Mouse (Mus musculus): ENCODE data around the gene Eapp. TPM values are rescaled to one million over a fixed set of nuclear protein-coding genes. Genes with fewer than 3 reads are reported as not detected.

Eapp gene
- polyA plus RNA-seq, 1 experiment: 57.8 TPM

- TF ChIP-seq FLI1 (IDR thresholded peaks at IDR 0.05; ENCODE audit: low read length) (no peak), GATA1 (IDR thresholded peaks at IDR 0.05; ENCODE audit: borderline replicate concordance, low read length) (no peak)
Observed at GRCm38 (mm10) chr12:54637033-54637432, 58.7 kb downstream of the Eapp start.

GRCm38 (mm10) chr12:54632141-54632540 is 63.6 kb downstream of the Eapp start:
- Histone ChIP-seq H3K9me3 (peaks cover 6% of the 10 kb centered on the region; the same call in 1 of the 2 replicates), H3K36me3 (replicated peaks; ENCODE audit: low read length) (no peaks in the 10 kb centered on the region), H3K4me3 (replicated peaks) (no peak overlapping the region), H3K27me3 (replicated peaks) (no peaks in the 10 kb centered on the region), H3K4me1 (no peaks in the 10 kb centered on the region)
- no peak for TF ChIP-seq GATA1 (IDR thresholded peaks at IDR 0.05; ENCODE audit: borderline replicate concordance, low read length)
- TF ChIP-seq FLI1 (IDR thresholded peaks at IDR 0.05; ENCODE audit: low read length): no peak

More at GRCm38 (mm10) chr12:54637033-54637432, 58.7 kb downstream of the Eapp start:
- no peaks in the 10 kb centered on the region for H3K4me1 ChIP-seq
- no peaks in the 10 kb centered on the region for H3K27me3 ChIP-seq (replicated peaks)
- peaks cover 6% of the 10 kb centered on the region; the same call in 1 of the 2 replicates for H3K9me3 ChIP-seq
- peaks cover 2% of the 10 kb centered on the region for H3K36me3 ChIP-seq (replicated peaks; ENCODE audit: low read length)
- no peak overlapping the region for H3K4me3 ChIP-seq (replicated peaks)

GRCm38 (mm10) chr12:54621942-54622341 is 73.8 kb downstream of the Eapp start:
- no peaks in the 10 kb centered on the region for H3K27me3 ChIP-seq (replicated peaks)
- no peaks in the 10 kb centered on the region for H3K4me1 ChIP-seq
- peaks cover 12% of the 10 kb centered on the region for H3K9me3 ChIP-seq
- no peaks in the 10 kb centered on the region for H3K36me3 ChIP-seq (replicated peaks; ENCODE audit: low read length)
- no peak overlapping the region for H3K4me3 ChIP-seq (replicated peaks)
- TF ChIP-seq FLI1 (IDR thresholded peaks at IDR 0.05; ENCODE audit: low read length): no peak
- TF ChIP-seq GATA1 (IDR thresholded peaks at IDR 0.05; ENCODE audit: borderline replicate concordance, low read length): no peak

Other genes starting within 250 kb of the Eapp start
- 2.2 and 8.8 TPM in 2 replicates for gene Sptssa, start 39.3 kb downstream of the Eapp start, polyA plus RNA-seq (2012; ENCODE audit: insufficient read depth, low replicate concordance)
- gene Snx6, start 99.8 kb upstream of the Eapp start, polyA plus RNA-seq (2012; ENCODE audit: insufficient read depth, low replicate concordance): 10.1 and 27.0 TPM in 2 replicates
- gene Cfl2, start 167.0 kb upstream of the Eapp start, polyA plus RNA-seq (2012; ENCODE audit: insufficient read depth, low replicate concordance): 2.3 TPM in 1 of 2 replicates, not detected in the other